8 mouse cellular contexts compared by ENCODE assay signal in the genomic region with DNA sequence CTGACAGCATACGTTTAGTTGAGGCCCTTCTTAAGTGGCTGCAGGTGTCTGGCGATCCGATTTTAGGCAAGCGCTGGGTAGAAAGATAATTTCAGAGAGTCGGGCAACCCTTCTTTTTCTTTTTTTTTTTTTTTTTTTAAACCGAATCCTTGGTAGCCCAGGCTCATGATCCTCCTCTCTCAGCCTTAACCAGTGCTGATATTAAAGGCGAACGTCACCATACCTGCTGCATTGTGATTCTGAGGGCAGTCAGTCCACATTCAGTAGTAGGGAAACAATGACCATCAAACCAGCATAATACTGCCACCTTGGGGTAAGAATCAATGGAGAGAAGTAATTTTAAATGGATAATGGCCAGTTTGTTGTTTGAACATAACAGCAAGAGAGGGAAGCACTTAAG. TPM values are rescaled to one million over a fixed set of nuclear protein-coding genes. Genes with fewer than 3 reads are reported as not detected.
DNase-seq lines count a peak whose midpoint lies in the region; ATAC-seq and TF ChIP-seq lines count a peak whose summit lies in the region.

No protein-coding gene starts in this region.

- no peaks in the 10 kb centered on the region for H3K36me3 ChIP-seq in liver, adult 2 months (ENCODE audit: control insufficient read depth, insufficient read depth, low read length)
- H3K36me3 ChIP-seq in heart, postnatal 0 days (replicated peaks; ENCODE audit: control insufficient read depth, insufficient read depth, low read length) = no peaks in the 10 kb centered on the region
- no peaks in the 10 kb centered on the region for H3K36me3 ChIP-seq in midbrain, embryonic 10.5 days

- TF ChIP-seq EP300 in heart, postnatal 0 days (IDR thresholded peaks at IDR 0.05; ENCODE audit: low read depth) = no peak

- no peaks in the 10 kb centered on the region; the same call in 1 of the 2 replicates for H3K4me1 ChIP-seq in liver, adult 2 months (ENCODE audit: control insufficient read depth, insufficient read depth, low read length)
- no peaks in the 10 kb centered on the region for H3K4me1 ChIP-seq in heart, postnatal 0 days (ENCODE audit: control insufficient read depth, insufficient read depth)
- H3K4me1 ChIP-seq in midbrain, embryonic 10.5 days = peaks cover 20% of the 10 kb centered on the region

- TF ChIP-seq CTCF in liver, adult 2 months (IDR thresholded peaks at IDR 0.05; ENCODE audit: low read depth, low read length) = peak; percentile 65
- TF ChIP-seq CTCF in heart, postnatal 0 days (IDR thresholded peaks at IDR 0.05; ENCODE audit: low read depth) = peak; percentile 66

- H3K27ac ChIP-seq in liver, adult 2 months (replicated peaks; ENCODE audit: insufficient read depth, low read depth, low read length) = peak overlapping the region; percentile 73
- H3K27ac ChIP-seq in heart, postnatal 0 days (ENCODE audit: low read depth) = peak overlapping the region; percentile 88
- peak overlapping the region; percentile 95 for H3K27ac ChIP-seq in midbrain, embryonic 10.5 days (replicated peaks)

- H3K79me2 ChIP-seq in liver, adult 2 months (ENCODE audit: control insufficient read depth, insufficient read depth, low read length) = no peaks in the 10 kb centered on the region

- H3K9ac ChIP-seq in liver, adult 2 months (ENCODE audit: low read depth, low read length) = no peak overlapping the region; the same call in 1 of the 2 replicates
- peak overlapping the region; percentile 59; the same call in 1 of the 2 replicates for H3K9ac ChIP-seq in heart, postnatal 0 days (replicated peaks; ENCODE audit: low read depth, low read length)

- DNase-seq in liver, adult 2 months (ENCODE audit: extremely low read depth, low read depth, low spot score) = peak; percentile 81
- DNase-seq in liver = no peak
- peak; percentile 56 for DNase-seq in embryo, embryonic 11 days
- DNase-seq in heart, postnatal 0 days (ENCODE audit: low spot score) = peak; percentile 51
- DNase-seq in kidney, postnatal 36 days = peak; percentile 27 to 65
- no peak for DNase-seq in midbrain, embryonic 10.5 days (ENCODE audit: low spot score)
- DNase-seq in right cerebral cortex, adult 2 months (ENCODE audit: low spot score in 2 of 2) = no peak
- no peak for DNase-seq in frontal cortex, postnatal 14 days (ENCODE audit: low spot score in 2 of 2)

- H3K27me3 ChIP-seq in liver, adult 2 months (ENCODE audit: control insufficient read depth, insufficient read depth, low read length) = no peaks in the 10 kb centered on the region
- H3K27me3 ChIP-seq in heart, postnatal 0 days (ENCODE audit: control insufficient read depth, insufficient read depth, low read length) = no peaks in the 10 kb centered on the region
- peaks cover 16% of the 10 kb centered on the region; the same call in 1 of the 2 replicates for H3K27me3 ChIP-seq in midbrain, embryonic 10.5 days (ENCODE audit: low read depth, poor library complexity, severe bottlenecking)

- ATAC-seq in heart, postnatal 0 days (ENCODE audit: insufficient read depth, low read depth) = peak; percentile 37; the same call in 1 of the 2 replicates

- peak overlapping the region; percentile 57 for H3K4me3 ChIP-seq in liver, adult 2 months (ENCODE audit: insufficient read depth, low read depth, low read length)
- H3K4me3 ChIP-seq in heart, postnatal 0 days (ENCODE audit: low read depth, low read length) = peak overlapping the region; percentile 47
- H3K4me3 ChIP-seq in midbrain, embryonic 10.5 days = peak overlapping the region; percentile 59

- H3K4me2 ChIP-seq in heart, postnatal 0 days (ENCODE audit: low read depth, low read length) = peak overlapping the region; percentile 77

- WGBS in liver, adult 2 months = 10% methylated on average over 8 of the region's 8 CpGs
- WGBS in heart, postnatal 0 days = 14% methylated on average over 8 of the region's 8 CpGs
- 22% methylated on average over 8 of the region's 8 CpGs for whole genome bisulfite sequencing in midbrain, embryonic 10.5 days

- no peak for TF ChIP-seq POLR2A in liver, adult 2 months (IDR thresholded peaks at IDR 0.05; ENCODE audit: extremely low read depth, insufficient read depth, low read length)

- H3K9me3 ChIP-seq in heart, postnatal 0 days (replicated peaks; ENCODE audit: control insufficient read depth, low read length) = no peaks in the 10 kb centered on the region
- H3K9me3 ChIP-seq in midbrain, embryonic 10.5 days (replicated peaks) = no peaks in the 10 kb centered on the region

RNA-seq across cellular contexts. Expression of a gene that starts 23.9 kb away (rescaled TPM):
- total RNA-seq in liver, adult 2 months (2014; rRNA removed) = 24.3 and 28.6 TPM in 2 replicates
- polyA plus RNA-seq in liver, adult 2 months (2012; rRNA removed) = 2.7 and 3.0 TPM in 2 replicates
- total RNA-seq in heart, postnatal 0 days (2014; rRNA removed; ENCODE audit: low replicate concordance) = 26.8 and 50.1 TPM in 2 replicates
- 25.4 and 28.7 TPM in 2 replicates for polyA plus RNA-seq in heart, postnatal 0 days (2015; fragmentation: Nextera tagmentation; extraction: Ambion mirVana)
- 117 and 139 TPM in 2 replicates for polyA plus RNA-seq in midbrain, embryonic 10.5 days (2016; fragmentation: Nextera tagmentation; extraction: Ambion mirVana)

RNA-seq across cellular contexts. Expression of a gene that starts 35.9 kb away (rescaled TPM):
- total RNA-seq in liver, adult 2 months (2014; rRNA removed) = 2.7 and 4.3 TPM in 2 replicates
- polyA plus RNA-seq in liver, adult 2 months (2012; rRNA removed) = 0.61 and 1.5 TPM in 2 replicates
- total RNA-seq in heart, postnatal 0 days (2014; rRNA removed; ENCODE audit: low replicate concordance) = 4.2 and 8.0 TPM in 2 replicates
- polyA plus RNA-seq in heart, postnatal 0 days (2015; fragmentation: Nextera tagmentation; extraction: Ambion mirVana) = 8.5 and 9.4 TPM in 2 replicates
- polyA plus RNA-seq in midbrain, embryonic 10.5 days (2016; fragmentation: Nextera tagmentation; extraction: Ambion mirVana) = 18.9 and 20.2 TPM in 2 replicates

RNA-seq across cellular contexts. Expression of a gene that starts 52.6 kb away (rescaled TPM):
- total RNA-seq in liver, adult 2 months (2014; rRNA removed) = 8.9 and 10.3 TPM in 2 replicates
- 2.4 and 2.8 TPM in 2 replicates for polyA plus RNA-seq in liver, adult 2 months (2012; rRNA removed)
- 10.4 and 13.7 TPM in 2 replicates for total RNA-seq in heart, postnatal 0 days (2014; rRNA removed; ENCODE audit: low replicate concordance)
- 7.9 and 9.0 TPM in 2 replicates for polyA plus RNA-seq in heart, postnatal 0 days (2015; fragmentation: Nextera tagmentation; extraction: Ambion mirVana)
- 27.3 and 31.3 TPM in 2 replicates for polyA plus RNA-seq in midbrain, embryonic 10.5 days (2016; fragmentation: Nextera tagmentation; extraction: Ambion mirVana)

Comparison
In these comparisons a context has a peak if more than half of its experiments do, and no peak if none do; other contexts are left out.
1. DNase-seq: peak in liver, adult 2 months (single experiment), embryo, embryonic 11 days (single experiment), heart, postnatal 0 days (single experiment) and kidney, postnatal 36 days (2 of 2); none in liver (single experiment), midbrain, embryonic 10.5 days (single experiment), right cerebral cortex, adult 2 months (0 of 2) and frontal cortex, postnatal 14 days (0 of 2).
2. Peak in every context shown above with its lines, with median percentiles within 50 percentile points of each other: H3K27ac ChIP-seq and H3K4me3 ChIP-seq.